Mouse (Mus musculus): Measurements from ENCODE around the gene Fam118a. TPM values are rescaled to one million over a fixed set of nuclear protein-coding genes. Genes with fewer than 3 reads are reported as not detected.

Fam118a gene
- total and polyA plus RNA-seq, 2 experiments from 2014 or later, result 30.6 to 32.8 TPM

- DNase-seq (peak; percentile 38), ATAC-seq (no peak)
- no peaks in the 10 kb centered on the region for H3K9me3 ChIP-seq (ENCODE audit: low read length)
- no peaks in the 10 kb centered on the region for H3K27me3 ChIP-seq (ENCODE audit: insufficient read depth, low read length)
- H3K4me3 ChIP-seq (ENCODE audit: low read depth, low read length), result no peak overlapping the region
- TF ChIP-seq CTCF (IDR thresholded peaks at IDR 0.05; ENCODE audit: low read depth), result peak; percentile 58
- no peaks in the 10 kb centered on the region for H3K4me1 ChIP-seq (ENCODE audit: insufficient read depth)
- no peak overlapping the region for H3K27ac ChIP-seq (ENCODE audit: low read depth, low read length)
- no peaks in the 10 kb centered on the region for H3K36me3 ChIP-seq (ENCODE audit: insufficient read depth)
- WGBS, result 6% methylated on average over 1 of the region's 1 CpGs
- H3K9ac ChIP-seq, result no peak overlapping the region
- H3K4me2 ChIP-seq (ENCODE audit: low read depth), result no peak overlapping the region
Observed at GRCm38 (mm10) chr15:84995967-84996366, 32.8 kb upstream of the Fam118a start.

GRCm38 (mm10) chr15:84997768-84998454, 30.8 kb upstream of the Fam118a start:
- Histone ChIP-seq H3K36me3 (ENCODE audit: insufficient read depth) (no peaks in the 10 kb centered on the region), H3K4me2 (ENCODE audit: low read depth) (no peak overlapping the region), H3K27me3 (ENCODE audit: insufficient read depth, low read length) (no peaks in the 10 kb centered on the region), H3K9ac (no peak overlapping the region), H3K9me3 (ENCODE audit: low read length) (no peaks in the 10 kb centered on the region), H3K4me3 (ENCODE audit: low read depth, low read length) (no peak overlapping the region), H3K4me1 (ENCODE audit: insufficient read depth) (no peaks in the 10 kb centered on the region), H3K27ac (ENCODE audit: low read depth, low read length) (no peak overlapping the region)
- 74% methylated on average over 14 of the region's 14 CpGs for WGBS
- DNase-seq (no peak), ATAC-seq (no peak; the same call in 1 of the 2 replicates)
- no peak for TF ChIP-seq CTCF (IDR thresholded peaks at IDR 0.05; ENCODE audit: low read depth)

- TF ChIP-seq CTCF (IDR thresholded peaks at IDR 0.05; ENCODE audit: low read depth), result no peak
- ATAC-seq (no peak), DNase-seq (no peak)
Observed at GRCm38 (mm10) chr15:84999911-85000310, 28.8 kb upstream of the Fam118a start.

GRCm38 (mm10) chr15:85000984-85001982, 27.5 kb upstream of the Fam118a start:
- peak; percentile 83 for ATAC-seq
- DNase-seq, result peak; percentile 85
- Histone ChIP-seq H3K27ac (ENCODE audit: low read depth, low read length) (no peak overlapping the region), H3K4me2 (ENCODE audit: low read depth) (no peak overlapping the region), H3K4me3 (ENCODE audit: low read depth, low read length) (no peak overlapping the region), H3K9ac (no peak overlapping the region), H3K9me3 (ENCODE audit: low read length) (no peaks in the 10 kb centered on the region), H3K27me3 (ENCODE audit: insufficient read depth, low read length) (no peaks in the 10 kb centered on the region), H3K36me3 (ENCODE audit: insufficient read depth) (no peaks in the 10 kb centered on the region), H3K4me1 (ENCODE audit: insufficient read depth) (no peaks in the 10 kb centered on the region)
- WGBS, result 20% methylated on average over 29 of the region's 29 CpGs
- peak; percentile 92 for TF ChIP-seq CTCF (IDR thresholded peaks at IDR 0.05; ENCODE audit: low read depth)

More at GRCm38 (mm10) chr15:84999911-85000310, 28.8 kb upstream of the Fam118a start:
- Histone ChIP-seq H3K4me3 (ENCODE audit: low read depth, low read length) (no peak overlapping the region), H3K9me3 (ENCODE audit: low read length) (no peaks in the 10 kb centered on the region), H3K36me3 (ENCODE audit: insufficient read depth) (no peaks in the 10 kb centered on the region), H3K4me2 (ENCODE audit: low read depth) (no peak overlapping the region), H3K27me3 (ENCODE audit: insufficient read depth, low read length) (no peaks in the 10 kb centered on the region), H3K4me1 (ENCODE audit: insufficient read depth) (no peaks in the 10 kb centered on the region), H3K9ac (no peak overlapping the region), H3K27ac (ENCODE audit: low read depth, low read length) (no peak overlapping the region)
- WGBS, result 53% methylated on average over 7 of the region's 7 CpGs

- H3K36me3 ChIP-seq (ENCODE audit: insufficient read depth), result no peaks in the 10 kb centered on the region
- 88% methylated on average over 8 of the region's 8 CpGs for WGBS
- no peaks in the 10 kb centered on the region for H3K9me3 ChIP-seq (ENCODE audit: low read length)
- no peaks in the 10 kb centered on the region for H3K27me3 ChIP-seq (ENCODE audit: insufficient read depth, low read length)
- H3K9ac ChIP-seq, result no peak overlapping the region
- H3K4me3 ChIP-seq (ENCODE audit: low read depth, low read length), result no peak overlapping the region
- no peak overlapping the region for H3K27ac ChIP-seq (ENCODE audit: low read depth, low read length)
- no peak overlapping the region for H3K4me2 ChIP-seq (ENCODE audit: low read depth)
- TF ChIP-seq CTCF (IDR thresholded peaks at IDR 0.05; ENCODE audit: low read depth), result no peak
- ATAC-seq (no peak), DNase-seq (no peak)
- no peaks in the 10 kb centered on the region for H3K4me1 ChIP-seq (ENCODE audit: insufficient read depth)
Observed at GRCm38 (mm10) chr15:85009666-85010065, 19.1 kb upstream of the Fam118a start.

GRCm38 (mm10) chr15:85011895-85012661, 16.7 kb upstream of the Fam118a start:
- Histone ChIP-seq H3K4me1 (ENCODE audit: insufficient read depth) (0 out of 2 replicates have a peak, but pooled peaks cover 3% of the 10 kb centered on the region), H3K36me3 (ENCODE audit: insufficient read depth) (no peaks in the 10 kb centered on the region), H3K27ac (ENCODE audit: low read depth, low read length) (0 out of 2 replicates have a peak overlapping the region, but pooled peaks have one; percentile 21), H3K27me3 (ENCODE audit: insufficient read depth, low read length) (no peaks in the 10 kb centered on the region), H3K9ac (no peak overlapping the region), H3K4me3 (ENCODE audit: low read depth, low read length) (no peak overlapping the region), H3K9me3 (ENCODE audit: low read length) (no peaks in the 10 kb centered on the region), H3K4me2 (ENCODE audit: low read depth) (no peak overlapping the region)
- TF ChIP-seq CTCF (IDR thresholded peaks at IDR 0.05; ENCODE audit: low read depth), result no peak
- DNase-seq (no peak), ATAC-seq (no peak)
- 49% methylated on average over 19 of the region's 19 CpGs for WGBS
